Mouse (Mus musculus) fat pad, adult 2 months (tissue): ENCODE data around the gene Rab29.
"Not testable (repeated sequence)": the region's sequence is repeated elsewhere in the genome, so short reads cannot be mapped to it uniquely, and the experiment has no call there.

ENCODE experiments used
- DNase-seq: peaks from one replicate; pipeline ENCODE4 v3.0.0-alpha.2; 2011; ENCODE audit warnings: low read depth, low spot score; ENCODE audit errors: extremely low read depth

Rab29 gene

GRCm38 (mm10) chr1:131867093-131867945, at the start of gene Rab29:
Gene Rab29 (plus strand): TSS chr1:131867224.
- peak; percentile 72 for DNase-seq

GRCm38 (mm10) chr1:131820353-131820752, 46.7 kb upstream of the Rab29 start:
- DNase-seq: not testable (repeated sequence)

DNA sequence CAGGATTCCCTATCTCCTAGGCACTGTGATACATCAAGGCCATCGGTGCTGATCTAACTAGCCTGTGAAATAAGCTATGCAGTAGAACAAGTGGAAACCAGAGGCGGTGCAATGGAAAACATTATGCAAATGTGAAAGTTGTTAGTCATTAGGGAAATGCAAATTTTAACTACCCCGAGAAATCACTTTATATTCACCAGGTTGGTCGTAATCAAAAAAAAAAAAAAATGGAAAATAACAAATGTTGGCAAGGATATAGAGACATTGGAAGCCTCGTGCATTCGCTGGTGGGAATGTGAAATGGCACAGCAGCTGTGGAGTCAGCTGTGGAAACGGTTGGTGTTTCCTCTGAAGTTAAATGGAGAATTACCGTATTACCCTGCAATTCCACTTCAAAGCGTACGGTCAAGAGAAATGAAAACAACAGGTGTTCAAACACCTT, 46.1 kb upstream of the Rab29 start:
- no peak for DNase-seq

DNA sequence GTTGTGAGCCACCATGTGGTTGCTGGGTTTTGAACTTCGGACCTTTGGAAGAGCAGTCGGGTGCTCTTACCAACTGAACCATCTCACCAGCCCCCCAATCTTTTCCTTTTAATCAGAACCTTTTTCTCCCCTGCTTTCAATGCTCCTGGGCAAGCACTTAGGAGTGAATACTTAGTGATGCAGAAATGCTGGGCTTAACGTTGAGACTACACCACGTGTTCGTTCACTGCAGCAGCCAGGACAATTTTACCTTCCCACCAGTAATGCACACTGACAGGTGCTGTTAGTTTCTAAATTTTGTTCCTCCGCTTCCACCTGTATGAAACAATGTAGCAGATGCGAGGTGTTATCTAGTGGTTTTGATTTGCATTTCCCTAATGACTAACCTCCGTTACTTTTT, 44.7 kb upstream of the Rab29 start:
- no peak for DNase-seq

- no peak for DNase-seq
Observed at GRCm38 (mm10) chr1:131822856-131823492, 44.0 kb upstream of the Rab29 start.

- no peak for DNase-seq
Observed at GRCm38 (mm10) chr1:131823563-131823962, 43.5 kb upstream of the Rab29 start.

- no peak for DNase-seq
Observed at GRCm38 (mm10) chr1:131824528-131825181, 42.4 kb upstream of the Rab29 start.

DNA sequence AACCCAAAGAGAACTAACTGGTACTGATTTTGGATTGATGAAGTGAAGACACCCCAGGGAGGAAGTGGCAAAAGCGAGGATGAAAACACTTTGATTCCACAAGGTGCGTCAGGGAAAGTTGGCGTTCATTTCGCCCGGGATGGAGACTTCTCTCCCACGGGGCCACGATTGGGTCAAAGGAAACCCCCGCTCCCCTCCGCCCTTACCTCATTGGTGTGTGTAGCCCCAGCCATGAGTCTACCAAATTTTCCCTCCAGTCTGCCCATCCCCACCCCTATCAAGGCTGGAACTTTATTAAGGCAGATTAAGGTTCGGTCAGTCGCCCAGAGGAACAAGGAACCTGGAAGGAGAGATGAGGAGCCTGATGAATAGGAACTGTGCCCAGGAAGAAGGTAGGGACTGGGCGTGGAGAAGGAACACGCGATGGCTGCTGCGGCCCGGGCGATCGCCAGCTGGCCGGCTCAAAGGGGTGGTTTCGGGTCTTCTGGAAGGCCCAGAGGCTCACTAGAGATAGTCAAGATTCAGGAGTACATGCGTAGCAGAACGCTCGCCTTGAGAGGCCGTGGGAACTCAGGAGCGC, 39.7 kb upstream of the Rab29 start, which contains the start of gene Slc41a1:
TSS of gene Slc41a1 (plus strand) at position 287 of the 580 bp plus-strand sequence.
- no peak for DNase-seq

- DNase-seq: peak; percentile 52
Observed at GRCm38 (mm10) chr1:131827787-131828258, 39.2 kb upstream of the Rab29 start.

DNA sequence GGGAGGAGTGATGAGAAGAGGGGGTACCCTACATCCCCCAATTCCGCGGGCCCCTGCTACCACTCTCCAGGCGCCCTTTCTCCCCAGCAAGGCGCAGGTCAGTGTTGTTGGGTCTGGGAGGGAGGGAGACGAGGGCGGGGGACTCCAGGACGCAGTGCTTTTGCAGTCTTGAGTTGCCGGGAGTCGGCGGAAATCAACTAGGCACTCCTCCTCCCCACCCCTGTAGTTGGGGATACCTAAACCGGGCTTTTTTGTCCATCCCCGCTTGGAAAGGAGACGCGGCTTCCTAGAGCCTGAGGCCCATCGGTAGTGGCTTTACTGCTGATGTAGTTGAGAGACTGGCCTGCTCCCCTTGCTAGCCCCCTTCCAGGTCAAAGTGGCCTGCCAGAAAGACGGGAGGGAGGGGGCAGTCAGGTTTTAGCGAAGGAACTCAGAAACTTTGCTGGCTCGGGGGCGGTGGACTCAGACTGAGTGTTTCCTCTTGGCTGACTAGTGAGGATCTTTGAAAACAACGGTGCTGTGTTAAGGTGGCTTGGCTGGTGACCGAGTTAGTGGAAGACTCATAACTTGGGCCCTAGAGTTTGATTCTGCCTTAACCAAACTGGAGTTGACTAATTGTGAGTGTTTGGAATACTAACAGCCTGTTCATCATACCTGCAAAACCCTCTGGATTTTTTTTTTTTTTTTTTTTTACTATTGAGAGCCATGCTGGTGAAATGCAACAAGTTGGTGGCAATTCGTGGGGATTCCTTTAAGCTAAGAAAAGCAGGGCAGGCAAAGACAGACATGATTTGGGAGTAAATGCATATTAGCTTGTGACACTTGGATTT, 38.5 kb upstream of the Rab29 start:
- DNase-seq: no peak

- no peak for DNase-seq
Observed at GRCm38 (mm10) chr1:131829279-131829678, 37.7 kb upstream of the Rab29 start.

- no peak for DNase-seq
Observed at GRCm38 (mm10) chr1:131830561-131830960, 36.5 kb upstream of the Rab29 start.

- DNase-seq: peak; percentile 67
Observed at GRCm38 (mm10) chr1:131830971-131831641, 35.9 kb upstream of the Rab29 start.

GRCm38 (mm10) chr1:131837035-131837434, 30.0 kb upstream of the Rab29 start:
- no peak for DNase-seq

- DNase-seq: no peak
Observed at GRCm38 (mm10) chr1:131838542-131838941, 28.5 kb upstream of the Rab29 start.

GRCm38 (mm10) chr1:131839279-131839678, 27.7 kb upstream of the Rab29 start:
- no peak for DNase-seq

DNA sequence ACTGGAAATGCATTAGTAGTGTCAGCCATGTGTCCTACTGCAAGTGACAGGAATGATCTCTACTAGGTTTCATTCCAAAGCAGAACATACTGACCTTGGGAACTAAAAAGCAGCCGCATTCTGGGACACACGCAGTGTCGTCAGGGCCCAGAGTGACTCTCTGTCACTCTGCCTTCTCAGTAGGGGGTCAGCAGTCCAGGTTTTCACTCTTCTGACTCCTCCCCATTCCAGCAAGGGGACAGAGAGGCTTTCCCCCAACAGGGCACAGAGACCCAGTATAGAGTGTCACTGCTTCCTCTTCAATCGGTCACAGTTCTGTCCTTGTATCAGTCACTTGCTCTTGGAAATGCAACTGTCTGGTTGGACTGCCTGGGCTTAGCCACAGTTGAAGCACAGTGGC, 24.8 kb upstream of the Rab29 start:
- no peak for DNase-seq

DNA sequence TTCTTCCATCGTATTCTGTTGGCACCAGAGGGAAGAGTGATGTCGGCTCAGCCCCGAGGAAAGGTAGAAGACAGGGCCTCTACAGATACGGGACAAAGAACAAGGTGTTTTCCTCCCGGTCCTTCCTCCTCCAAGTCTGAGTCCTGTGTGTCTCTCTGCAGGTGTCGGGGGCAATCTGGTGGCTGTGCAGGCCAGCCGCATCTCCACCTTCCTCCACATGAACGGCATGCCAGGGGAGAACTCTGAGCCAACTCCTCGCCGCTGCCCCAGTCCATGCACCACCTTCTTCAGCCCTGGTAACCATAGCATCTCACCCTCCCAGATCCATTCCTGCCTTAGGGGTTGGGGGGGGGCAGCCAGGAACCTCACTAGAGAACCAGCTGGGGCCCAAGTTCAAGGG, 23.3 kb upstream of the Rab29 start:
- no peak for DNase-seq

DNA sequence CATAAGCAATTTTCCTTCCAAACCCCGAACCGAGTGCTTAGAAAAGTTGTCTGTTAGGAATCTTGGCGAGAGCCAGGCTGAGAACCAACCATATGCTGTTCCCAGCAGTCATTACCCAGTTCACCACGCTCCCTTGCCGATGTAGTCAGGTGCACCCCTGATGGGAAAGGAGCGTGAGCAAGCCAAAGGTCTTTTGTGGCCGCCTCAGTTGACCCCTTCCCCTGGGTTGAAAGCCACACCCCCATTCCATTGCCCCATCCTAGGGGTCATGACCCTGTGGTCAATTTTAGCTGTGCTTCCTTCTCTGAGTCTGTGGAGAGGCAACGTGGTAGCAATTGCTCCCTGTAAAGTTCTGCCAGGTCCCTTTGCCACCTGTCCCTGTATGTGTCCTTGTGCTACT, 22.1 kb upstream of the Rab29 start:
- DNase-seq: no peak

DNA sequence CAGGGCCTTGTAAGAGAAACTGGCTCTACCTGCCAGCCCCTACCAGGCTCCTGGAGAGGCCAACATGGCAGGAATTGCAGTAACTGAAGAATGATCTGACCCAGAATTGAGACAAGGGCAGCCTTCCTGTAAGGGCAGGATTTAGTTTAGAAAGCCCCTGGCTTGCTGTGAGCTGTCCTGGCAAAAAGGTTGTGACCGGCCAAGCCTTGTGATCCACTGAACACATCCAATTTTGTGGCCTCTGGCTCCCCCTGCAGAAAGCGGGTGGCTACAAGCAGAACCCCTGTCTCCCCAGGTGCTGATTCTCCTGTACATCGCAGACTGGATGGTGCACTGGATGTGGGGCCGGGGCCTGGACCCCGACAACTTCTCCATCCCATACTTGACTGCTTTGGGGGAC, 20.8 kb upstream of the Rab29 start:
- DNase-seq: no peak
